Mouse (Mus musculus): ENCODE results near the gene Nln. TPM values are rescaled to one million over a fixed set of nuclear protein-coding genes. Genes with fewer than 3 reads are reported as not detected.

The Nln gene
- polyA plus RNA-seq, 1 experiment from 2014 or later: 21.0 TPM

GRCm38 (mm10) chr13:104044332-104044731 is 65.1 kb downstream of the Nln start:
- Histone ChIP-seq H3K36me3 (ENCODE audit: control insufficient read depth, insufficient read depth, low read length) (no peaks in the 10 kb centered on the region), H3K27ac (replicated peaks; ENCODE audit: low read depth, low read length) (no peak overlapping the region), H3K4me3 (ENCODE audit: low read depth, low read length) (no peak overlapping the region), H3K4me2 (ENCODE audit: low read depth, severe bottlenecking) (no peak overlapping the region), H3K4me1 (ENCODE audit: control insufficient read depth, insufficient read depth, low read length) (no peaks in the 10 kb centered on the region), H3K9ac (ENCODE audit: low read length) (no peak overlapping the region), H3K9me3 (ENCODE audit: control insufficient read depth, low read length) (no peaks in the 10 kb centered on the region), H3K27me3 (ENCODE audit: control insufficient read depth, insufficient read depth, low read length) (no peaks in the 10 kb centered on the region)
- no peak for ATAC-seq (ENCODE audit: insufficient number of reproducible peaks, low FRiP score, low TSS enrichment, low read depth)
- no peak for DNase-seq (ENCODE audit: low spot score)
- 85% methylated on average over 4 of the region's 4 CpGs for WGBS

GRCm38 (mm10) chr13:104042738-104043137 is 66.7 kb downstream of the Nln start:
- no peak overlapping the region for H3K9ac ChIP-seq (ENCODE audit: low read length)
- WGBS: 84% methylated on average over 8 of the region's 8 CpGs
- H3K4me2 ChIP-seq (ENCODE audit: low read depth, severe bottlenecking): no peak overlapping the region
- no peak overlapping the region for H3K27ac ChIP-seq (replicated peaks; ENCODE audit: low read depth, low read length)
- no peak for DNase-seq (ENCODE audit: low spot score)
- H3K4me1 ChIP-seq (ENCODE audit: control insufficient read depth, insufficient read depth, low read length): no peaks in the 10 kb centered on the region
- ATAC-seq (ENCODE audit: insufficient number of reproducible peaks, low FRiP score, low TSS enrichment, low read depth): no peak
- no peaks in the 10 kb centered on the region for H3K36me3 ChIP-seq (ENCODE audit: control insufficient read depth, insufficient read depth, low read length)
- H3K9me3 ChIP-seq (ENCODE audit: control insufficient read depth, low read length): no peaks in the 10 kb centered on the region
- no peaks in the 10 kb centered on the region for H3K27me3 ChIP-seq (ENCODE audit: control insufficient read depth, insufficient read depth, low read length)
- H3K4me3 ChIP-seq (ENCODE audit: low read depth, low read length): no peak overlapping the region

- Histone ChIP-seq H3K27ac (replicated peaks; ENCODE audit: low read depth, low read length) (no peak overlapping the region), H3K27me3 (ENCODE audit: control insufficient read depth, insufficient read depth, low read length) (no peaks in the 10 kb centered on the region), H3K36me3 (ENCODE audit: control insufficient read depth, insufficient read depth, low read length) (no peaks in the 10 kb centered on the region), H3K4me2 (ENCODE audit: low read depth, severe bottlenecking) (no peak overlapping the region), H3K4me3 (ENCODE audit: low read depth, low read length) (no peak overlapping the region), H3K4me1 (ENCODE audit: control insufficient read depth, insufficient read depth, low read length) (no peaks in the 10 kb centered on the region), H3K9ac (ENCODE audit: low read length) (no peak overlapping the region), H3K9me3 (ENCODE audit: control insufficient read depth, low read length) (no peaks in the 10 kb centered on the region)
- WGBS: 93% methylated on average over 7 of the region's 7 CpGs
- ATAC-seq (ENCODE audit: insufficient number of reproducible peaks, low FRiP score, low TSS enrichment, low read depth) (no peak), DNase-seq (ENCODE audit: low spot score) (no peak)
Observed at GRCm38 (mm10) chr13:104041481-104041880, 67.9 kb downstream of the Nln start.

- H3K4me2 ChIP-seq (ENCODE audit: low read depth, severe bottlenecking): no peak overlapping the region
- no peaks in the 10 kb centered on the region for H3K36me3 ChIP-seq (ENCODE audit: control insufficient read depth, insufficient read depth, low read length)
- H3K9me3 ChIP-seq (ENCODE audit: control insufficient read depth, low read length): no peaks in the 10 kb centered on the region
- no peaks in the 10 kb centered on the region for H3K27me3 ChIP-seq (ENCODE audit: control insufficient read depth, insufficient read depth, low read length)
- WGBS: 85% methylated on average over 4 of the region's 4 CpGs
- H3K4me1 ChIP-seq (ENCODE audit: control insufficient read depth, insufficient read depth, low read length): no peaks in the 10 kb centered on the region
- H3K9ac ChIP-seq (ENCODE audit: low read length): no peak overlapping the region
- no peak overlapping the region for H3K27ac ChIP-seq (replicated peaks; ENCODE audit: low read depth, low read length)
- no peak for ATAC-seq (ENCODE audit: insufficient number of reproducible peaks, low FRiP score, low TSS enrichment, low read depth)
- DNase-seq (ENCODE audit: low spot score): no peak
- no peak overlapping the region for H3K4me3 ChIP-seq (ENCODE audit: low read depth, low read length)
Observed at GRCm38 (mm10) chr13:104040950-104041349, 68.5 kb downstream of the Nln start.

GRCm38 (mm10) chr13:104039861-104040260 is 69.6 kb downstream of the Nln start:
- Histone ChIP-seq H3K36me3 (ENCODE audit: control insufficient read depth, insufficient read depth, low read length) (no peaks in the 10 kb centered on the region), H3K4me3 (ENCODE audit: low read depth, low read length) (no peak overlapping the region), H3K4me1 (ENCODE audit: control insufficient read depth, insufficient read depth, low read length) (no peaks in the 10 kb centered on the region), H3K9ac (ENCODE audit: low read length) (no peak overlapping the region), H3K9me3 (ENCODE audit: control insufficient read depth, low read length) (no peaks in the 10 kb centered on the region), H3K27me3 (ENCODE audit: control insufficient read depth, insufficient read depth, low read length) (no peaks in the 10 kb centered on the region), H3K27ac (replicated peaks; ENCODE audit: low read depth, low read length) (no peak overlapping the region), H3K4me2 (ENCODE audit: low read depth, severe bottlenecking) (no peak overlapping the region)
- DNase-seq (ENCODE audit: low spot score) (no peak), ATAC-seq (ENCODE audit: insufficient number of reproducible peaks, low FRiP score, low TSS enrichment, low read depth) (no peak)
- 89% methylated on average over 4 of the region's 4 CpGs for WGBS

- no peak for DNase-seq (ENCODE audit: low spot score)
- 94% methylated on average over 7 of the region's 7 CpGs for WGBS
- Histone ChIP-seq H3K4me2 (ENCODE audit: low read depth, severe bottlenecking) (no peak overlapping the region), H3K9me3 (ENCODE audit: control insufficient read depth, low read length) (no peaks in the 10 kb centered on the region), H3K27ac (replicated peaks; ENCODE audit: low read depth, low read length) (no peak overlapping the region), H3K4me3 (ENCODE audit: low read depth, low read length) (no peak overlapping the region), H3K4me1 (ENCODE audit: control insufficient read depth, insufficient read depth, low read length) (0 out of 2 replicates have a peak, but pooled peaks cover 3% of the 10 kb centered on the region), H3K36me3 (ENCODE audit: control insufficient read depth, insufficient read depth, low read length) (no peaks in the 10 kb centered on the region), H3K27me3 (ENCODE audit: control insufficient read depth, insufficient read depth, low read length) (no peaks in the 10 kb centered on the region), H3K9ac (ENCODE audit: low read length) (no peak overlapping the region)
- ATAC-seq (ENCODE audit: insufficient number of reproducible peaks, low FRiP score, low TSS enrichment, low read depth): no peak
Observed at GRCm38 (mm10) chr13:104038891-104039290, 70.5 kb downstream of the Nln start.

GRCm38 (mm10) chr13:104038358-104038757 is 71.1 kb downstream of the Nln start:
- H3K27ac ChIP-seq (replicated peaks; ENCODE audit: low read depth, low read length): no peak overlapping the region
- 85% methylated on average over 7 of the region's 7 CpGs for WGBS
- H3K4me2 ChIP-seq (ENCODE audit: low read depth, severe bottlenecking): no peak overlapping the region
- H3K36me3 ChIP-seq (ENCODE audit: control insufficient read depth, insufficient read depth, low read length): no peaks in the 10 kb centered on the region
- no peak overlapping the region for H3K9ac ChIP-seq (ENCODE audit: low read length)
- H3K4me3 ChIP-seq (ENCODE audit: low read depth, low read length): no peak overlapping the region
- ATAC-seq (ENCODE audit: insufficient number of reproducible peaks, low FRiP score, low TSS enrichment, low read depth) (no peak), DNase-seq (ENCODE audit: low spot score) (no peak)
- no peaks in the 10 kb centered on the region for H3K9me3 ChIP-seq (ENCODE audit: control insufficient read depth, low read length)
- H3K27me3 ChIP-seq (ENCODE audit: control insufficient read depth, insufficient read depth, low read length): no peaks in the 10 kb centered on the region
- 0 out of 2 replicates have a peak, but pooled peaks cover 3% of the 10 kb centered on the region for H3K4me1 ChIP-seq (ENCODE audit: control insufficient read depth, insufficient read depth, low read length)

GRCm38 (mm10) chr13:104037531-104038290 is 71.7 kb downstream of the Nln start:
- no peak overlapping the region for H3K4me2 ChIP-seq (ENCODE audit: low read depth, severe bottlenecking)
- DNase-seq (ENCODE audit: low spot score): no peak
- H3K4me1 ChIP-seq (ENCODE audit: control insufficient read depth, insufficient read depth, low read length): 0 out of 2 replicates have a peak, but pooled peaks cover 3% of the 10 kb centered on the region
- no peak overlapping the region for H3K4me3 ChIP-seq (ENCODE audit: low read depth, low read length)
- WGBS: 59% methylated on average over 9 of the region's 9 CpGs
- H3K9me3 ChIP-seq (ENCODE audit: control insufficient read depth, low read length): no peaks in the 10 kb centered on the region
- no peak overlapping the region for H3K9ac ChIP-seq (ENCODE audit: low read length)
- H3K27ac ChIP-seq (replicated peaks; ENCODE audit: low read depth, low read length): no peak overlapping the region
- no peak for ATAC-seq (ENCODE audit: insufficient number of reproducible peaks, low FRiP score, low TSS enrichment, low read depth)
- H3K27me3 ChIP-seq (ENCODE audit: control insufficient read depth, insufficient read depth, low read length): no peaks in the 10 kb centered on the region
- no peaks in the 10 kb centered on the region for H3K36me3 ChIP-seq (ENCODE audit: control insufficient read depth, insufficient read depth, low read length)

Measured in limb, embryonic 11.5 days (tissue).